Mouse (Mus musculus): ENCODE measurements around the gene Fut1.
"Not testable (repeated sequence)": the region's sequence is repeated elsewhere in the genome, so short reads cannot be mapped to it uniquely, and the experiment has no call there.

Fut1 gene

GRCm38 (mm10) chr7:45638623-45639401 is 21.7 kb downstream of the Fut1 start:
- DNase-seq (ENCODE audit: low spot score): no peak

DNA sequence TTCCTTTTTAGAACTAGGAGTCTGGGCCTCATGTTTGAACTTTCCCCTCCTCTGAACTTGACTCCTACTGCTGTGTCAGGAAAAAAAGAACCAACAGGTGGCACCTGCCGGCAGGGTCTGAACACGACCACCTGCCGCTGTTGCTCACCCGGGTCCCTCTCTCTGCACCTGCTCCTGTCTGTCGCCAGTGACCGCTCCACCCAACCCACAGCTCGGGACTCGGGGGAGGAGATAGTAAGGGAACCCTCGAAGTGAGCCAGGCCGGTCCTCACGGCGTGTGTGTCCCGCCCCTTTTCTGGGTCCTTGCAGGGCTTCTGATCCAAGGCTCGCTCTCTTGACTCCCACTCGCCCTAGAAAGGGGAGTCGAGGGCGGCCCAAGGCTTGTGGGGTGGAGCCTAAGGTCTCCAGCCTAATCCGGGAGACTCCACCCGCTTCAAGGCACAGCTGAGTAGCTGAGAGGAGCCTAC is 22.5 kb downstream of the Fut1 start, which contains the start of gene Mamstr:
Gene Mamstr, plus strand, starts transcription at position 417 of the 467 bp plus-strand sequence.
- DNase-seq (ENCODE audit: low spot score): no peak

- no peak for DNase-seq (ENCODE audit: low spot score)
These were observed 23.3 kb downstream of the Fut1 start for GRCm38 (mm10) chr7:45640191-45640957.

- DNase-seq (ENCODE audit: low spot score): no peak
These were observed 24.4 kb downstream of the Fut1 start for GRCm38 (mm10) chr7:45641391-45642040.

DNA sequence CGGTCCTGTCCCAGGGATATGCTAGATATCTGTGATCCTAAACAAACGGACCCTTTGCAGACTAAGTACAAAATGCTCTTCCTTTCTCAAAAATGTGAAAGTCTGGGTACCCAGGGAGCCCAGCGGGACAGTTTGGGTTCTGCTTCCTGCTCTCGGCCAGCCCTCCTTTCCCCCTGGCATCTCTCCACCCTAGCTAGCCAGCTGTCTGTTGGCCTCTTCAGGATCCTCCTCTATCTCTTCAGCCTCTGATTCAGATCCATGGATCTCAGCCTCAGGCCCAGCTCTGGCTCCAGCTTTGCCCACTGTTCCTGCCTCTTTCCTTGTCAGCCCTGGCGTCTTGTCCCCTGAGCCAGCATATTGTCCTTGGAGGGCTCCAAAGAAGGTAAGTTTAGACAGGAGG is 25.0 kb downstream of the Fut1 start:
- no peak for DNase-seq (ENCODE audit: low spot score)

- DNase-seq (ENCODE audit: low spot score): no peak
These were observed 25.6 kb downstream of the Fut1 start for GRCm38 (mm10) chr7:45642503-45643255.

- peak; percentile 65 for DNase-seq (ENCODE audit: low spot score)
These were observed 26.5 kb downstream of the Fut1 start for GRCm38 (mm10) chr7:45643441-45644178.

DNA sequence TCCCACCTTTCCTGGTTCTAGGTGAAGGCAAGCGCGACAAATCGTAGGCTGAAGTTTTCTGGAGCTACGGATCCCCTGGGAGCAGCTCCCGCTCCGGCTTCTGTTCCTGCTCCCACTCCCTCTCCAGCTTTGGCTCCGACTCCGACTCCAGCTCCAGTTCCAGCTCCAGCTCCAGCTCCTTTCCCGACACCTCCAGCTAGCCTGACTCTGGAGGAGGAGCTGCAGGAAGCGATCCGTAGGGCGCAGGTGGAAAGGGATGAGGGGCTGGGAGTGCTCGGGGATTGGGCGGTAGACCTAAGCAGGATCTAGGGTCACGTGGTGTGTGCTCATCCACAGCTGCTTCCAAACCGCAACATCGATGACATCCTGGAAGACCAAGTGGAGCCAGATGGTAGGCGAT is 27.1 kb downstream of the Fut1 start:
- no peak for DNase-seq (ENCODE audit: low spot score)

DNA sequence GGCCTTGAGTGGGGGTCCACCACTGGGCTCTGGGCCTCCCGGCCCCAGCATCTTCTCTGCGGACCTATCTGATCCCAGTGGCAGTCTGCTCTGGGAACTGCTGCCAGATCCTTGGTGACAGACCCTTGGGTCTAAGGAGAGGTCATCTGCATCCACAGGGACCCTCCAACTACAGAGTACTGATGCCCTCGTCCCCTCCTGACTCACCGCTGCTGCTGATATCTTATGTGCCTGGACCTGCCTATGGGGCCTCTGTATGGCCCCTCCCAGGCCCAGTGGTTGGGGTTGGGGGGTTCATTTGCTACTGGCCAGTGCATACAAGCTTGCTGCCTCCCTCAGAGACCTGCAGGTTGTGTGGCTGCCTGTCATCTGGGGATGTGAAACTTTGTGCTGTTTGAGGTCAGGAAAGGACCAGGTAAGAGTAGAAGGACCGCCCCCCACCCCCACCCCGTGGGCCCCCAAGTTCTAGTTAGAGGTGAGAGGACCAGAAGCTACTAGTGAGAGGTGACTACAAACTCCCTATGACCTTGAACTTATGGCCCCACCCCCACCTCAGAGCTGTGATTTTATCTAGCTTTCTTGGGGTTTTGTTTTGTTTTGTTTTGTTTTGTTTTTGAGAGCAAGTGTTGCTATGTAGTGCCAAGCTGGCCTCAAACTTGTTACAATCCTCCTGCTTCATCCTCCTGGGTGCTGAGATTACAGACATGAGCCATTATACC is 27.9 kb downstream of the Fut1 start:
- no peak for DNase-seq (ENCODE audit: low spot score)

DNA sequence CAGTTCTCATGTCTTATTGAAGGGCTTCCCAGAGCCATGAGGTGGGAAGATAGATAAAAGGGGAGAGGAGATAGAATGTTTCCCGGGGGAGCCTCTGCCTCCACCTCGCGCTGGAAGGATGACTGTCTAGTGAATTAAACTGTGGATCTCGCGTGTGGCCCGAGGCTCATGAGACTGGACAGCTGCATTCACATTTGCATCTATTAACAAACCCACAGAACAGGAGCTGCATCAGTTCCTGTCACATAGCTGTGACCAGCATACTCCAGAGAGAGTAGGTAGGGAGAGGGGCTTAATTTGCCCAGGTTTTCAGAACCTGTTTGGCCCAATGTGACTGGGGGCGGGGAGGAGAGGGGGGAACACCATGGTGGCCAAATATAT is 28.5 kb downstream of the Fut1 start:
- DNase-seq (ENCODE audit: low spot score): no peak

GRCm38 (mm10) chr7:45646671-45647070 is 29.6 kb downstream of the Fut1 start:
- no peak for DNase-seq (ENCODE audit: low spot score)

DNA sequence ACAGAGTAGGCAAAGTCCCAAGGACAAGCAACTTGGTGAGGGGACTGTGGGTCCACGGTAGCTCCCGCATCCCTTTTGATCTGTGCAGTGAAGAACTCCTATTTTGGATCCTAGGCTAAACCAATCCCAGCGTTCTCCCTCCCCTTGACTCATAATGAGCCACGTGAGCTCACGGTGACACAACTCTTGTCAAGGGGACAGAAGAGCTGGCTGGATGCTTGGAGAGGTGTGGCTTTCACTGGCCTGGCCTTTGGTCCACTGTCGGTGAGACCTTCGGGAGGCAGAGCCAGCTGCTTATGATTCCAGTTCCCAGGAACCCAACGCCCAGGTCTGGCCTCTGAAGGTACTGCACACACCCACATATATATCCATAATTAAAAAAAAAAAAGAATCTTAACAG is 32.3 kb downstream of the Fut1 start:
- no peak for DNase-seq (ENCODE audit: low spot score)

DNA sequence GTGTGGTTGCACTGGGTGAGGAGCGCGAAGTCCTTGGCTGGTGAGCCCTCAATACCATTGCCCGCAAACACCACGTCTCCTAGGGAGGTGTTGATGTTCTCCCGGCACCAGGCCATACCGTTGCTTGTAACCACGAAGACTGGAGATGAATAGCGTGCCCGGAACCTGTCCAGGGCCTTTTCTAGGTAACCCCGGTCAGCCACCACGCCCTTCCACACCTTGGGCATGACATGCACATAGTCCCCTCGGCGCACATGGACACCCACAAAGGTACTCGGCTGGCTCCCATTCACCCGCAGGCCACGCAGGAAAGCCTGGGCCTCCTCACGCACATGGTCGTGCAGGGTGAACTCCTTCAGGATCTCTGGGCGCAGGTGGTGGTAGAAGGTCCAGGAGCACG is 33.4 kb downstream of the Fut1 start:
- not testable (repeated sequence) for DNase-seq (ENCODE audit: low spot score)

- DNase-seq (ENCODE audit: low spot score): no peak
These were observed 37.4 kb downstream of the Fut1 start for GRCm38 (mm10) chr7:45654424-45655047.

DNA sequence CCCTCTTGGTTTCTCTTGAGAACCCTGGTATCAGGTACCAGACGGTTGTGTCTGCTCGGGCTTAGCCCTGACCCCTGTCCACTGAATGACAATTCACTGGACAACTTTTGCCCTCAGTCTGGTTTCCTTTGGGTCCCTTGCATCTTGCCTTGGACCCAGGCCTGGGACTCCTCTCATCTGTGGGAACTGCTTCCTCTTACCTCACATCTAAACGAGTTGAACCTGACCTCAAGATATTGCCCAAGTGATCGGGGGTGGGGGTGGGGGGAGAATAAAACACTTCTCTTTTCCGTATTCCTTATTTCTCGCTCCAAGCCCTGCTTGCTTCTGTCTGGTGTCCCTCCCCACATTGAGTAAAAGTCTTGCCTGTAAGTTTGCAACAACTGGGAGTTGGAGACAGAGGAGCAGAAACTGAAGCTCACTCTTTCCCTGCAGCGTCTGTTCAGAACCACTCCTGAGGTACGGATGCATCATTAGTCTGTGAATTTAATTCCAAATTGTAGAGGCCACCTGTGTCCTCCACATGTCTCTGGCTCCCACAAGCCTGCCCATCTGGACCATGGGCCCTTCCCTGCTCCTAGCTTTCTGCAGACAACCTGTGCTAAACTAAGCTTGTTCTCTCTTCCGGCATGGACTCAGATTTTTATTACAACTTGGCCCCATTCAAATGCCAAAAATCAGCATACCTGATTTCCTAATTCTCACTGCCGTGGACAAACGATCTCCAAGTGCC is 43.8 kb downstream of the Fut1 start:
- no peak for DNase-seq (ENCODE audit: low spot score)

DNA sequence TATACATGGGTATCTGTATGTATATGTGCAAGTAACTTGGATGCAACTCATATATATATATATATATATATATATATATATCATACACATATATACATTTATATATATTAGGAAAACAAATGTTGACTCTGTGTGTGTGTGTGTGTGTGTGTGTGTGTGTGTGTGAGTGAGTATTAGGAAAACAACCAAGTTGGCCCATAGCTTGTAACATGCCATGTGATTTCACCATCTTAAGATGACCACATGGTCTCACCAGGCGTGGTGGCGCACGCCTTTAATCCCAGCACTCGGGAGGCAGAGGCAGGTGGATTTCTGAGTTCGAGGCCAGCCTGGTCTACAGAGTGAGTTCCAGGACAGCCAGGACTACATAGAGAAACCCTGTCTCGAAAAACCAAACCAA is 44.6 kb downstream of the Fut1 start:
- DNase-seq (ENCODE audit: low spot score): not testable (repeated sequence)

- DNase-seq (ENCODE audit: low spot score): no peak
These were observed 48.4 kb downstream of the Fut1 start for GRCm38 (mm10) chr7:45665303-45666138.

DNA sequence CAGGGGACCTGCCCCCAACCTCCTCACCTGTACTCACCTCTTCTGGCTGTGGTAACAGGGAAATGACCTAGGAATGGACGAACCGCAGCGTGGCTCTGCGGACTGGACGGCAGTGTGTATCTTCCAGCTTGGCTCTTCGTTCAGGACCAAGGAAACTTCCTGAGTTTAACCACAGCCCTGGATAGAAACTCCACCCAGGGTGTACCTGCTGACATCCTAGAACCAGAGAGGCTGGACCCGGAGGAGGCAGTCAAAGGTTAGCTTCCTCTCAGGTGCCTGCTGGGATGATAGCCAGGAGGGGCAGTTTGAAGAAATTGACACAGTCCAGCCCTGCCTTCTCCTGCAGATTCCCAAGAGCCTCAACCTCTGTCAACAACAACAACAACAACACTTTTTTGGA is 49.1 kb downstream of the Fut1 start, which contains the start of gene Fut2:
Gene Fut2, minus strand, starts transcription at position 234 of the 400 bp plus-strand sequence.
- no peak for DNase-seq (ENCODE audit: low spot score)

All from c-Kit-positive CD71-positive TER-119-positive erythroid progenitor cells, embryonic 14.5 days (primary cell).